Mouse (Mus musculus) midbrain, embryonic 12.5 days (tissue): ENCODE measurements around the gene Psme2. TPM values are rescaled to one million over a fixed set of nuclear protein-coding genes. Genes with fewer than 3 reads are reported as not detected.

ENCODE experiments used
- ATAC-seq: fragments of 200-750 bp; cut with Nextera tagmentation; 2 replicates; pipeline ENCODE4 v1.8.0; 2017; ENCODE audit warnings: low read depth, moderate TSS enrichment, moderate library complexity; ENCODE audit not compliant: low FRiP score
- H3K27ac ChIP-seq: fragments of 300-500 bp; sonication (generic); replicated peaks from 2 replicates; pipeline ENCODE4 v1.5.1; 2016; ENCODE audit warnings: mild to moderate bottlenecking
- H3K27me3 ChIP-seq: fragments of 300-500 bp; sonication (generic); 2 replicates; pipeline ENCODE4 v1.6.1; 2016; ENCODE audit warnings: mild to moderate bottlenecking
- H3K36me3 ChIP-seq: fragments of 300-500 bp; sonication (generic); 2 replicates; pipeline ENCODE4 v1.6.1; 2016
- H3K4me1 ChIP-seq: fragments of 300-500 bp; sonication (generic); 2 replicates; pipeline ENCODE4 v1.6.1; 2016
- H3K4me2 ChIP-seq: fragments of 300-500 bp; sonication (generic); replicated peaks from 2 replicates; pipeline ENCODE4 v1.6.1; 2016; ENCODE audit warnings: mild to moderate bottlenecking, moderate library complexity
- H3K4me3 ChIP-seq: fragments of 300-500 bp; sonication (generic); 2 replicates; pipeline ENCODE4 v1.5.1; 2016; ENCODE audit warnings: mild to moderate bottlenecking
- H3K9ac ChIP-seq: fragments of 300-500 bp; sonication (generic); replicated peaks from 2 replicates; pipeline ENCODE4 v1.6.1; 2016; ENCODE audit warnings: mild to moderate bottlenecking, moderate library complexity
- H3K9me3 ChIP-seq: fragments of 300-500 bp; sonication (generic); 2 replicates; pipeline ENCODE4 v1.6.1; 2016; ENCODE audit warnings: mild to moderate bottlenecking
- WGBS: fragments of 180-500 bp; shearing (Covaris S2); methylation state at CpG from one replicate; pipeline ENCODE4 v1.1.7; 2016; 5-methylcytosine and 5-hydroxymethylcytosine counted together
- polyA plus RNA-seq: library from polyadenylated mRNA; unstranded; fragments of >200 nt; fragmentation: Nextera tagmentation; extraction: Ambion mirVana; gene quantifications from 2 replicates; pipeline ENCODE4 v1.2.1, GENCODE M21; 2016

Gene Psme2
- polyA plus RNA-seq, 1 experiment from 2014 or later = 192 TPM

- peak within 1 kb of the TSS; percentile 82 for H3K27ac ChIP-seq
These were observed 12.8 kb downstream of the Psme2 start, which contains the start of gene Psme1 for GRCm38 (mm10) chr14:55577871-55578667. TSS of gene Psme1 (plus strand) at chr14:55578123.

DNA sequence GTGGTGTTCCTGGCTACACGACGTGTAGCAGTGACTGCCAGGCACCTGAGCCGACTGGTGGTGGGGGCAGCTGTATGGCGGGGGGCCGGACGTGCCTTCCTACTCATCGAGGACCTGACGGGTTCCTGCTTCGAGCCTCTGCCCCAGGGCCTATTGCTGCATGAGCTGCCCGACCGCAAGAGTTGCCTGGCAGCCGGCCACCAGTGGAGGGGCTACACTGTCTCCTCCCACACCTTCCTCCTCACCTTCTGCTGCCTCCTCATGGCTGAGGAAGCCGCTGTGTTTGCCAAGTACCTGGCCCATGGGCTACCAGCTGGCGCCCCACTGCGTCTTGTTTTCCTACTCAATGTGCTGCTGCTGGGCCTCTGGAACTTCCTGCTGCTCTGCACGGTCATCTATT is 14.5 kb downstream of the Psme2 start:
- Histone ChIP-seq H3K4me3 (no peak overlapping the region), H3K9me3 (no peaks in the 10 kb centered on the region), H3K36me3 (peaks cover 15% of the 10 kb centered on the region), H3K9ac (no peak overlapping the region), H3K27me3 (no peaks in the 10 kb centered on the region), H3K27ac (no peak overlapping the region), H3K4me1 (peaks cover 15% of the 10 kb centered on the region), H3K4me2 (no peak overlapping the region)
- no peak for ATAC-seq
- 79% methylated on average over 16 of the region's 16 CpGs for WGBS

More at GRCm38 (mm10) chr14:55577871-55578667, 12.8 kb downstream of the Psme2 start, which contains the start of gene Psme1:
- H3K4me2 ChIP-seq = peak within 1 kb of the TSS; percentile 90
- peak within 1 kb of the TSS; percentile 69 for H3K4me3 ChIP-seq
- H3K9ac ChIP-seq = peak within 1 kb of the TSS; percentile 81
- peaks cover 15% of the 10 kb centered on the region for H3K4me1 ChIP-seq
- H3K36me3 ChIP-seq = peaks cover 21% of the 10 kb centered on the region
- no peaks in the 10 kb centered on the region for H3K9me3 ChIP-seq
- H3K27me3 ChIP-seq = no peaks in the 10 kb centered on the region
- WGBS = under 1% methylated on average over 29 of the region's 32 CpGs
- peak; percentile 88 for ATAC-seq

- H3K4me1 ChIP-seq = peaks cover 15% of the 10 kb centered on the region
- H3K27me3 ChIP-seq = no peaks in the 10 kb centered on the region
- H3K36me3 ChIP-seq = peaks cover 9% of the 10 kb centered on the region
- WGBS = 77% methylated on average over 13 of the region's 13 CpGs
- H3K4me2 ChIP-seq = no peak overlapping the region
- no peak overlapping the region for H3K27ac ChIP-seq
- H3K4me3 ChIP-seq = no peak overlapping the region
- H3K9me3 ChIP-seq = no peaks in the 10 kb centered on the region
- ATAC-seq = no peak
- H3K9ac ChIP-seq = no peak overlapping the region
These were observed 15.2 kb downstream of the Psme2 start for GRCm38 (mm10) chr14:55575711-55576110.

DNA sequence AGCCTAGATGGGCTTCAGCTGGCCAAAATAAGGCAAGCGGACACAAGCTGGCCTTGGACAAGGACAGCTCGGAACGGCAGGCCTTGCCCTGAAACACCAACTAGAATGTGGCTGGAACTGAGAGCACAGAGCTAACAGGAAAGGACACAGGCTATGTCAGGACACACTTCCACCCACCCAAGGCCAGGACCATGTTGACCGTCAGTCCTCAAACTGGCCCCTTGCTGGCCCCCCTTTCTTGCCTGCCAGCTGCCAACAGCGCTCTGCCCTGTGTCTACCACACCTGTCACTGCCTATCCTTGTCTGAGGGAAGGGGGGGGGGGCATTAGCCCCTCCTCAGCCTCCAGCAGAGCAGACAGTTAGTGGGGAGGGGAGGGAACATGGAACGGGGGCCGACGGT is 15.6 kb downstream of the Psme2 start, which contains the start of gene Fitm1:
Gene Fitm1 (plus strand): TSS at position 316 of the 400 bp plus-strand sequence.
- no peak within 1 kb of the TSS for H3K4me3 ChIP-seq
- no peaks in the 10 kb centered on the region for H3K9me3 ChIP-seq
- peaks cover 9% of the 10 kb centered on the region; the same call in 1 of the 2 replicates for H3K36me3 ChIP-seq
- H3K9ac ChIP-seq = no peak within 1 kb of the TSS
- WGBS = 85% methylated on average over 8 of the region's 8 CpGs
- ATAC-seq = no peak
- H3K4me1 ChIP-seq = peaks cover 15% of the 10 kb centered on the region
- no peaks in the 10 kb centered on the region for H3K27me3 ChIP-seq
- no peak within 1 kb of the TSS for H3K27ac ChIP-seq
- H3K4me2 ChIP-seq = no peak within 1 kb of the TSS

DNA sequence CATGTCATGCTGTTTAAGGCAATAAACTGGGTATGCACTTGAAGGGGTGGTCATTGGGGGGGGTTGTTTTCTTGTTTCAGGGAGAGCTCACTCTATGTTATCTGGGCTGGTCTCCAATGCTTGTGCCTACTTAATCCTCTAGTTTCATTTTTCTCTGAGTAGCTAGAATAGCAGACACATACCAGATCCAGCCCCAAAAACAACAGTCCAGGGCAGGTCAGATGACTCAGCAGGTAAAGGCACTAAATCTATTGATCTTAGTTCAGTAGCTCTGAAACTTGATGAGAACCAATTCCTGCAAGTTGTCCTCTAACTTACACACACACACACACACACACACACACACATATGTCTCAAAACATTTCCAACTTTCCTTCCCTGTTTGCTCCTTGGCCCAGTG is 19.2 kb downstream of the Psme2 start:
- Histone ChIP-seq H3K36me3 (peaks cover 38% of the 10 kb centered on the region), H3K4me3 (no peak overlapping the region), H3K9me3 (no peaks in the 10 kb centered on the region), H3K4me1 (no peaks in the 10 kb centered on the region), H3K27me3 (no peaks in the 10 kb centered on the region), H3K27ac (no peak overlapping the region), H3K4me2 (no peak overlapping the region), H3K9ac (no peak overlapping the region)
- ATAC-seq = no peak

DNA sequence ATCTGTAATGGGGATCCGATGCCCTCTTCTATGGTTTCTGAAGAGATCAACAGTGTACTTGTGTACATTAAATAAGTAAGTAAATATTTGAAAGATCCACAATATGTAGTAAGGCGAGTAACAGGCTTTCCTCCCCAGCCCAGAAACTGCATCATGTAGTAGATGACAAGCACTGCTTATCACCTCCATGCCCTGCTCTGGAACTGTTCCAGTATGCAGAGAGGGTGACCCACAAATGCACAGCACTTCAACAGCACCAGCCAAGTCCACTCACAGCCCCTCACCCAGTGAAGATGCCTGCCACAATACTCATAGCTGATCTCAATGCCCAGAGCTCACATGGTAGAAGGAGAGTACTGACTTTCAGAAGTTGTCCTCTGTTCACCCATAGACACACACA is 20.3 kb downstream of the Psme2 start:
- Histone ChIP-seq H3K27me3 (no peaks in the 10 kb centered on the region), H3K4me3 (no peak overlapping the region), H3K27ac (no peak overlapping the region), H3K9ac (no peak overlapping the region), H3K9me3 (no peaks in the 10 kb centered on the region), H3K4me2 (no peak overlapping the region), H3K4me1 (no peaks in the 10 kb centered on the region), H3K36me3 (peaks cover 50% of the 10 kb centered on the region)
- no peak for ATAC-seq
- 92% methylated on average over 2 of the region's 2 CpGs for WGBS

DNA sequence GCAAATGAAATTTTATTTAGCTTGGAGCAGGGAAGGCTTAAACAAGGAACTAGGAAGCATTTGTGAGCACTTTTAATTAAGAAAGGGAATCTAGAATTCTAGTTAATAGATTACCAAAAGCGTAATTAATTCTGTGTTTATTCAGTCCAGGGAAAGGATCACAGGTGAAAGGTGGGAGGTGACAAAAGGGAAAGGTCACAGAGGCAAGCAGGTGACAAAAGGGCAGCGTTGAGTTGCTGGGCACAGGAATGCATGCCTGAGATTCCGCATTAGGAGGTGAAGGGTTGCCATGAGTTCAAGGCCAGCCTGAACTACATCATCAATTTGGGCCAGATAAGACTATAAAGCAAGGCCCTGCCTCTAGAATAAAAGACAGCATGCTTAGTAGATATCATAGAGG is 23.4 kb downstream of the Psme2 start:
- Histone ChIP-seq H3K36me3 (peaks cover 74% of the 10 kb centered on the region), H3K9ac (no peak overlapping the region), H3K4me2 (no peak overlapping the region), H3K4me1 (no peaks in the 10 kb centered on the region), H3K4me3 (no peak overlapping the region), H3K9me3 (no peaks in the 10 kb centered on the region), H3K27ac (no peak overlapping the region), H3K27me3 (no peaks in the 10 kb centered on the region)
- ATAC-seq = no peak
- 90% methylated on average over 3 of the region's 3 CpGs for WGBS

GRCm38 (mm10) chr14:55565748-55566147 is 25.2 kb downstream of the Psme2 start:
- H3K27ac ChIP-seq = no peak overlapping the region
- H3K9me3 ChIP-seq = no peaks in the 10 kb centered on the region
- H3K36me3 ChIP-seq = peaks cover 73% of the 10 kb centered on the region
- H3K4me2 ChIP-seq = no peak overlapping the region
- H3K9ac ChIP-seq = no peak overlapping the region
- ATAC-seq = no peak
- H3K27me3 ChIP-seq = no peaks in the 10 kb centered on the region
- H3K4me1 ChIP-seq = peaks cover 13% of the 10 kb centered on the region
- WGBS = 86% methylated on average over 3 of the region's 3 CpGs
- no peak overlapping the region for H3K4me3 ChIP-seq

DNA sequence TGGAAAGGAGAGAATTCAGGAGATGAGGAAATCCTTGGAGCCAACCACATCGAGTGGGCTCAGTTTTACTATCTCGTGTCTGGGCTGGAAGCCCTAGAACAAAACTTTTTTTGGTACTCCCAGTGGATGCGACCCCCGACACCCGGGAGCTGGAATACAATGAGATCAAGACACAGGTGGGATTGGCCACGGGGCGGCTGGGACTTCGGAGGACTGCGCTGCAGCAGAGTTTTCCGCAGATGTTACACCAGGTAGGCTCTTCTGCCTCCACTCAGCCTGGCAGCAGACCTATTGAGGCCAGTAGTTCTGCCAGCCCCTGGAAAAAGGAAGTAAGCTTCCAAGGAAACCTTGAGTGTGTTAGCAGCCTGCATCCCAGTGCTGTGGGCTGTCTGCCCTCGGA is 27.7 kb downstream of the Psme2 start:
- Histone ChIP-seq H3K27me3 (no peaks in the 10 kb centered on the region), H3K9me3 (no peaks in the 10 kb centered on the region), H3K9ac (no peak overlapping the region), H3K27ac (no peak overlapping the region), H3K4me1 (peaks cover 16% of the 10 kb centered on the region), H3K4me3 (no peak overlapping the region), H3K36me3 (peaks cover 50% of the 10 kb centered on the region), H3K4me2 (no peak overlapping the region)
- 93% methylated on average over 11 of the region's 11 CpGs for WGBS
- no peak for ATAC-seq

DNA sequence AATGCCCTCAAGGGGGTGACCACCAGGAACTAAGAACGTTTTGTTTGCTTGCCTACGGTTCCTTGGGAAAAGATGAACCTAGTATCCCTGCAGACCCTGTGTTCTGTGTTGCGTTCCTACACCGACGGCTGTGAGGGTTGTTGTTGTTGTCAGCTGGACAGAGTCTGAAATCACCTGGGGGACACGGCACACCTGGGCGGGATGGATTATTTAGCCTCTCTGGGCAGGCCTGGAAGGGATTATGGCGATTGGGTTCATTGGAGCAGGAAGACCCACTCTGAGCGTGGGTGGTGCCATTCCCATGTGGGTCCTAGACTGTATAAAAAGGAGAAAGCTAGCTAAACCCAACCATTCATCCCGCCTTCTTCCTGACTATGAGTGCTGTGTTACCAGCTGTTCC is 29.1 kb downstream of the Psme2 start:
- peak overlapping the region; percentile 86 for H3K4me2 ChIP-seq
- H3K4me3 ChIP-seq = no peak overlapping the region
- no peak overlapping the region for H3K27ac ChIP-seq
- ATAC-seq = no peak
- peaks cover 17% of the 10 kb centered on the region for H3K4me1 ChIP-seq
- H3K9me3 ChIP-seq = no peaks in the 10 kb centered on the region
- 91% methylated on average over 10 of the region's 10 CpGs for WGBS
- no peak overlapping the region for H3K9ac ChIP-seq
- peaks cover 37% of the 10 kb centered on the region for H3K36me3 ChIP-seq
- H3K27me3 ChIP-seq = no peaks in the 10 kb centered on the region

DNA sequence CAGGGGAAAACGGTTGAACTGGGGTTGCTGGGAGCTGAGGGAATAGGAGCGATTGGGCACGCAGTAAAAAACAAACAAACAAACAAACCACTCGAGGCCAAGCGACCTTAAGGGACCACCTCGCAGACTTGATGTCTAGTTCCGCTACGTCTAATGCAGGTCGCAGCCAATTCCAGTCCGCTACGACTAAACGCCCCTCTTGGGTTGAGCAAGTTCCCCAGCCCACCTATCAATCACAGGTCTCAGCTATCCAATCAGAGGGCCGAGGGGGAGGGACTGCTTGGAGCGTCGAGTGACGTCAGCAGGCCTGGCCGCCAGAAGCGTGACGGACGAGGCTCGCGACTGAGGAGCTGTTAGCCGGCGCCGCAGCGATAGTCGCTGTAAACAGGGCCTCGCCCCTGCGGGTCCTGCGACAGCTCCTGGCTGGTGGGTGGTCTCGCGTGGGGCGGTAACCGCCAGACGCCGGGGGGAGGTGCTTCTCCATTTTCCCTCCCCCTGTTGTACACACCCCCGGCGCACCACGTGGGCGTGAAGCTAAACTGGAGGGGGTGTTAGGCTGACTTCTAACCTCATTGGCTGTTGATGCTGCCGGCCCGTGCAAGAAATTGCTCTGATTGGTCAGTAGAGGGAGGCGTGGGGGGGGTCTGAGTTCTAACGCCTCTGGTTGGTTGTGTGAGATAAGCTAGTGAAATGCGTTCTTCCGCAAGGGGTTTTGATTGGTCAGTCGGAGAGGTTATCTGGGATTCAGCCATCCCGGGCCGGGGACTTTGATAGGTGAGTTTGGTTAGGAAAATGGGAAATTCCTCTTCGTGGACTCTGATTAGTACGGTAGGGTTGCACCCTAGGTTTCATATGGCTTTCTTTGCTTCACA is 30.5 kb downstream of the Psme2 start, which contains the start of gene A730061H03Rik:
Gene A730061H03Rik (minus strand): TSS at position 205 of the 872 bp plus-strand sequence.
- Histone ChIP-seq H3K36me3 (peaks cover 22% of the 10 kb centered on the region), H3K9me3 (no peaks in the 10 kb centered on the region), H3K4me3 (peak within 1 kb of the TSS; percentile 65), H3K27me3 (no peaks in the 10 kb centered on the region), H3K9ac (peak within 1 kb of the TSS; percentile 74), H3K4me2 (peak within 1 kb of the TSS; percentile 86), H3K27ac (peak within 1 kb of the TSS; percentile 98), H3K4me1 (peaks cover 18% of the 10 kb centered on the region)
- WGBS = under 1% methylated on average over 51 of the region's 51 CpGs
- peak; percentile 96 for ATAC-seq

GRCm38 (mm10) chr14:55559799-55560201 is 31.1 kb downstream of the Psme2 start, which contains the start of gene Dcaf11:
TSS of gene Dcaf11 (plus strand) at chr14:55560006.
- Histone ChIP-seq H3K4me2 (peak within 1 kb of the TSS; percentile 86), H3K36me3 (peaks cover 16% of the 10 kb centered on the region), H3K9ac (peak within 1 kb of the TSS; percentile 74), H3K9me3 (no peaks in the 10 kb centered on the region), H3K27ac (peak within 1 kb of the TSS; percentile 98), H3K27me3 (no peaks in the 10 kb centered on the region), H3K4me1 (peaks cover 18% of the 10 kb centered on the region), H3K4me3 (peak within 1 kb of the TSS; percentile 65)
- ATAC-seq = peak; percentile 79
- WGBS = under 1% methylated on average over 27 of the region's 27 CpGs
